Mouse (Mus musculus) bone marrow macrophage, adult 2 months (primary cell): ENCODE measurements at regions not wholly inside any gene's neighbourhood (a gene's known extent, or its start where the extent isn't known, plus 50 kb on each side); places are given as distances from the start of the nearest gene placed in this dataset.

Experiments
- H3K27ac ChIP-seq: 2 replicates; pipeline ENCODE4 v1.5.1; 2012; ENCODE audit warnings: low read depth, low read length; ENCODE audit not compliant: insufficient read depth
- H3K4me1 ChIP-seq: 2 replicates; pipeline ENCODE4 v1.6.1; 2012; ENCODE audit warnings: low read length; ENCODE audit not compliant: control insufficient read depth, insufficient read depth
- H3K4me3 ChIP-seq: 2 replicates; pipeline ENCODE4 v1.5.1; 2012; ENCODE audit warnings: mild to moderate bottlenecking, low read length, moderate library complexity; ENCODE audit not compliant: insufficient read depth
- CTCF ChIP-seq: IDR thresholded peaks from 2 replicates; pipeline ENCODE4 v1.5.1; 2012; ENCODE audit warnings: low read depth, mild to moderate bottlenecking, low read length, moderate library complexity
- POLR2A ChIP-seq: IDR thresholded peaks from 2 replicates; pipeline ENCODE4 v1.6.1; 2012; ENCODE audit warnings: mild to moderate bottlenecking, low read depth, low read length, borderline replicate concordance

GRCm38 (mm10) chr4:125413833-125414719, 76.4 kb upstream of the Grik3 start:
- Histone ChIP-seq H3K4me3 (no peak overlapping the region), H3K4me1 (no peaks in the 10 kb centered on the region), H3K27ac (no peak overlapping the region)
- TF ChIP-seq POLR2A (no peak), CTCF (no peak)

- H3K27ac ChIP-seq, result no peak overlapping the region
- TF ChIP-seq POLR2A, result no peak
- TF ChIP-seq CTCF, result no peak
Measured at GRCm38 (mm10) chr4:125410736-125411441, 79.6 kb upstream of the Grik3 start.

GRCm38 (mm10) chr4:125399376-125400112, 91.0 kb upstream of the Grik3 start:
- no peak overlapping the region for H3K27ac ChIP-seq
- TF ChIP-seq POLR2A (no peak), CTCF (no peak)
- no peaks in the 10 kb centered on the region for H3K4me1 ChIP-seq
- H3K4me3 ChIP-seq, result no peak overlapping the region

More at GRCm38 (mm10) chr4:125410736-125411441, 79.6 kb upstream of the Grik3 start:
- Histone ChIP-seq H3K4me1 (no peaks in the 10 kb centered on the region), H3K4me3 (no peak overlapping the region)

GRCm38 (mm10) chr4:125397007-125397461, 93.5 kb upstream of the Grik3 start:
- H3K4me1 ChIP-seq, result no peaks in the 10 kb centered on the region
- no peak for TF ChIP-seq POLR2A
- no peak for TF ChIP-seq CTCF
- H3K27ac ChIP-seq, result no peak overlapping the region
- H3K4me3 ChIP-seq, result no peak overlapping the region

- Histone ChIP-seq H3K27ac (no peak overlapping the region), H3K4me3 (no peak overlapping the region), H3K4me1 (no peaks in the 10 kb centered on the region)
- no peak for TF ChIP-seq CTCF
- no peak for TF ChIP-seq POLR2A
Measured at GRCm38 (mm10) chr4:125391269-125391668, 99.2 kb upstream of the Grik3 start.

GRCm38 (mm10) chr4:125385811-125386210, 104.7 kb upstream of the Grik3 start:
- no peak overlapping the region for H3K27ac ChIP-seq
- no peaks in the 10 kb centered on the region for H3K4me1 ChIP-seq

GRCm38 (mm10) chr4:125364011-125364410, 126.5 kb upstream of the Grik3 start:
- TF ChIP-seq CTCF (no peak), POLR2A (no peak)
- Histone ChIP-seq H3K4me3 (no peak overlapping the region), H3K4me1 (no peaks in the 10 kb centered on the region), H3K27ac (no peak overlapping the region)

More at GRCm38 (mm10) chr4:125385811-125386210, 104.7 kb upstream of the Grik3 start:
- TF ChIP-seq CTCF (no peak), POLR2A (no peak)
- no peak overlapping the region for H3K4me3 ChIP-seq

GRCm38 (mm10) chr4:125361611-125362520, 128.6 kb upstream of the Grik3 start:
- H3K27ac ChIP-seq, result no peak overlapping the region
- no peak overlapping the region for H3K4me3 ChIP-seq
- H3K4me1 ChIP-seq, result no peaks in the 10 kb centered on the region
- no peak for TF ChIP-seq POLR2A
- no peak for TF ChIP-seq CTCF

- Histone ChIP-seq H3K4me3 (no peak overlapping the region), H3K27ac (no peak overlapping the region), H3K4me1 (no peaks in the 10 kb centered on the region)
- TF ChIP-seq CTCF (no peak), POLR2A (no peak)
Measured at GRCm38 (mm10) chr4:125358356-125358755, 132.1 kb upstream of the Grik3 start.
